Mouse (Mus musculus) right cerebral cortex, postnatal 10 days (tissue): ENCODE results near the gene Eef2k.
A peak's percentile ranks its signal among the peaks of the same experiment; 100 is the strongest.
"Not testable (repeated sequence)": the region's sequence is repeated elsewhere in the genome, so short reads cannot be mapped to it uniquely, and the experiment has no call there.

ENCODE experiments used
- DNase-seq, 2 experiments: peaks; one replicate each; pipeline ENCODE4 v3.0.0; 2021; ENCODE audit warnings: low spot score in 2 of 2

Eef2k gene

GRCm38 (mm10) chr7:120881451-120881850 lies 38.8 kb downstream of the Eef2k start:
- DNase-seq, result no peak

GRCm38 (mm10) chr7:120882674-120883073 lies 40.0 kb downstream of the Eef2k start:
- no peak for DNase-seq

- DNase-seq, result no peak
Observed at GRCm38 (mm10) chr7:120883523-120884290, 41.1 kb downstream of the Eef2k start.

- DNase-seq, result no peak
Observed at GRCm38 (mm10) chr7:120884746-120885145, 42.1 kb downstream of the Eef2k start.

- DNase-seq, result no peak
Observed at GRCm38 (mm10) chr7:120893123-120893522, 50.5 kb downstream of the Eef2k start.

GRCm38 (mm10) chr7:120897054-120897453 lies 54.4 kb downstream of the Eef2k start:
- no peak for DNase-seq

GRCm38 (mm10) chr7:120897711-120898335 lies 55.2 kb downstream of the Eef2k start:
- DNase-seq, result no peak

GRCm38 (mm10) chr7:120900191-120900590 lies 57.6 kb downstream of the Eef2k start:
- no peak for DNase-seq

- no peak for DNase-seq
Observed at GRCm38 (mm10) chr7:120901701-120902100, 59.1 kb downstream of the Eef2k start.

GRCm38 (mm10) chr7:120902931-120903330 lies 60.3 kb downstream of the Eef2k start:
- no peak for DNase-seq

GRCm38 (mm10) chr7:120910172-120910571 lies 67.5 kb downstream of the Eef2k start:
- not testable (repeated sequence) for DNase-seq

- DNase-seq, result not testable (repeated sequence)
Observed at GRCm38 (mm10) chr7:120911268-120911667, 68.6 kb downstream of the Eef2k start.

GRCm38 (mm10) chr7:120913332-120913731 lies 70.7 kb downstream of the Eef2k start:
- no peak for DNase-seq

GRCm38 (mm10) chr7:120916262-120916875 lies 73.7 kb downstream of the Eef2k start:
- no peak for DNase-seq

GRCm38 (mm10) chr7:120917279-120917591 lies 74.6 kb downstream of the Eef2k start:
- DNase-seq, result no peak

GRCm38 (mm10) chr7:120917592-120918461 lies 75.2 kb downstream of the Eef2k start, which contains the start of gene Polr3e:
TSS of gene Polr3e (plus strand) at chr7:120917744.
- peak; percentile 99 for DNase-seq

- peak; percentile 50 to 54 for DNase-seq
Observed at GRCm38 (mm10) chr7:120918526-120918962, 75.9 kb downstream of the Eef2k start.

GRCm38 (mm10) chr7:120933110-120933509 lies 90.5 kb downstream of the Eef2k start:
- no peak for DNase-seq

GRCm38 (mm10) chr7:120933680-120934195 lies 91.1 kb downstream of the Eef2k start:
- DNase-seq, result no peak

- DNase-seq, result peak; percentile 48 to 60
Observed at GRCm38 (mm10) chr7:120934716-120935115, 92.1 kb downstream of the Eef2k start.

- no peak for DNase-seq
Observed at GRCm38 (mm10) chr7:120936522-120936921, 93.9 kb downstream of the Eef2k start.

- DNase-seq, result no peak
Observed at GRCm38 (mm10) chr7:120938206-120938605, 95.6 kb downstream of the Eef2k start.
